Mouse (Mus musculus) stomach, embryonic 14.5 days (tissue): Measurements from ENCODE around the gene Gpr55. TPM values are rescaled to one million over a fixed set of nuclear protein-coding genes. Genes with fewer than 3 reads are reported as not detected.

Experiments used
- ATAC-seq: fragments of 200-750 bp; cut with Nextera tagmentation; 2 replicates; pipeline ENCODE4 v1.8.0; 2017; ENCODE audit warnings: low read depth, moderate TSS enrichment; ENCODE audit not compliant: insufficient number of reproducible peaks, insufficient read depth, low FRiP score
- H3K27ac ChIP-seq: fragments of 300-500 bp; sonication (generic); 2 replicates; pipeline ENCODE4 v1.5.1; 2014; ENCODE audit warnings: mild to moderate bottlenecking, low read length, moderate library complexity, mixed read lengths
- H3K27me3 ChIP-seq: fragments of 300-500 bp; sonication (generic); 2 replicates; pipeline ENCODE4 v1.6.1; 2014; ENCODE audit warnings: low read length, control low read depth, mixed read lengths; ENCODE audit not compliant: control insufficient read depth, insufficient read depth
- H3K36me3 ChIP-seq: fragments of 300-500 bp; sonication (generic); 2 replicates; pipeline ENCODE4 v1.6.1; 2014; ENCODE audit warnings: mild to moderate bottlenecking, control low read depth, low read length, moderate library complexity, mixed read lengths; ENCODE audit not compliant: control insufficient read depth, insufficient read depth
- H3K4me1 ChIP-seq: fragments of 300-500 bp; sonication (generic); 2 replicates; pipeline ENCODE4 v1.6.1; 2014; ENCODE audit warnings: low read length, control low read depth, mixed read lengths; ENCODE audit not compliant: control insufficient read depth, insufficient read depth
- H3K4me2 ChIP-seq: fragments of 300-500 bp; sonication (generic); replicated peaks from 2 replicates; pipeline ENCODE4 v1.6.1; 2014; ENCODE audit warnings: low read depth, low read length, control low read depth
- H3K4me3 ChIP-seq: fragments of 300-500 bp; sonication (generic); 2 replicates; pipeline ENCODE4 v1.5.1; 2014; ENCODE audit warnings: low read depth, low read length, control low read depth
- H3K9ac ChIP-seq: fragments of 300-500 bp; sonication (generic); replicated peaks from 2 replicates; pipeline ENCODE4 v1.6.1; 2014; ENCODE audit warnings: low read depth, mild to moderate bottlenecking, control low read depth, low read length, moderate library complexity, mixed read lengths
- H3K9me3 ChIP-seq: fragments of 300-500 bp; sonication (generic); 2 replicates; pipeline ENCODE4 v1.6.1; 2016; ENCODE audit warnings: low read depth, low read length, control low read depth; ENCODE audit not compliant: control insufficient read depth
- WGBS: fragments of 180-500 bp; shearing (Covaris S2); extraction: QIAGEN DNeasy Blood & Tissue Kit; methylation state at CpG from one replicate; pipeline ENCODE4 v1.1.7; 2014; 5-methylcytosine and 5-hydroxymethylcytosine counted together
- polyA plus RNA-seq: library from polyadenylated mRNA; unstranded; fragments of >200 nt; fragmentation: Nextera tagmentation; extraction: Ambion mirVana; gene quantifications from 2 replicates; pipeline ENCODE4 v1.2.1, GENCODE M21; 2014

Gpr55 gene
- not detected in 2 replicates for polyA plus RNA-seq

DNA sequence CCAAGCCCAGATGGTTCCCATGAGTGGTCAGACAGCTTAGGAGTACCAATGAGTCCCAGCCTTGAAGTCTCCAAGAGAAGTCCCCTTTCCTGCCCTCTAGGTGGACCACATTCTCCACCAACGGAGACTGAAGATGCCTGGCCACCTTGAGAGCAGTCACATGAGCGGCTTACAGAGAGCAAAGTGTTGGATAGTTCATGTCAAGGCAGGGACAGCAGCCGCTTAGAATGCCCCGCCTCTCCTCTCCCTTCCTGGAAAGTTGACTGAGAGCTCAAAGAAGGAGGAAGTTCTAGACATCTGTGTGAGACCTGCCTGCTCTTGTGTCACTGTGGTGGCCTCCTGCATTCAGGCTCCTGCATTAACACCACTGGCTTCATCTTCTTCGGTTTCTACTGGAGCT is at the start of gene Gpr55:
TSS of gene Gpr55 (minus strand) at position 135 of the 400 bp plus-strand sequence.
- no peak within 1 kb of the TSS for H3K9ac ChIP-seq
- H3K4me1 ChIP-seq = no peaks in the 10 kb centered on the region; the same call in 1 of the 2 replicates
- H3K4me2 ChIP-seq = no peak within 1 kb of the TSS
- no peaks in the 10 kb centered on the region for H3K9me3 ChIP-seq
- ATAC-seq = no peak
- no peaks in the 10 kb centered on the region for H3K36me3 ChIP-seq
- H3K27me3 ChIP-seq = no peaks in the 10 kb centered on the region
- no peak within 1 kb of the TSS for H3K27ac ChIP-seq
- WGBS = 64% methylated on average over 5 of the region's 5 CpGs
- H3K4me3 ChIP-seq = no peak within 1 kb of the TSS

DNA sequence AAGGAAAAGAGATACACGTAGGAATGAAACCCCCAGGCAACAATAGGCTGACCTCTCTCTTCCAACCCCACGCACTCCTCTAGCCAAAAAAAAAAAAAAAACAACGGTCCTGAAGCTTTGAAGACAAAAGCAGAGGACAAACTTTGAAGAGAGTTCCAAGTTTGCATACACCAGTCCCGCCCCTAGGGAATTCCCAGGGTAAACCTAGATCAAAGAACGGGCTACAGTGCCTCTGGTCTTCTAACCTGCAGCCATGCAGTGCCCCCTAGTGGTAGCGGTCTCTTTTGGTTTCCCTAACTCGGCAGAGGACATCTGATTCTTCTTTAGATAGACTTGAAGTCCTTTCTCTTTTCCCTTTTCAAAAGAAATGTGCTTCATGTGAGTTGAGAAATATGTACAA is 47.0 kb upstream of the Gpr55 start:
- Histone ChIP-seq H3K9ac (no peak overlapping the region), H3K4me1 (no peaks in the 10 kb centered on the region), H3K27ac (no peak overlapping the region), H3K27me3 (no peaks in the 10 kb centered on the region), H3K9me3 (no peaks in the 10 kb centered on the region), H3K4me2 (no peak overlapping the region; the same call in 1 of the 2 replicates), H3K4me3 (no peak overlapping the region), H3K36me3 (no peaks in the 10 kb centered on the region)
- WGBS = 4% methylated on average over 7 of the region's 7 CpGs
- ATAC-seq = peak; percentile 78

DNA sequence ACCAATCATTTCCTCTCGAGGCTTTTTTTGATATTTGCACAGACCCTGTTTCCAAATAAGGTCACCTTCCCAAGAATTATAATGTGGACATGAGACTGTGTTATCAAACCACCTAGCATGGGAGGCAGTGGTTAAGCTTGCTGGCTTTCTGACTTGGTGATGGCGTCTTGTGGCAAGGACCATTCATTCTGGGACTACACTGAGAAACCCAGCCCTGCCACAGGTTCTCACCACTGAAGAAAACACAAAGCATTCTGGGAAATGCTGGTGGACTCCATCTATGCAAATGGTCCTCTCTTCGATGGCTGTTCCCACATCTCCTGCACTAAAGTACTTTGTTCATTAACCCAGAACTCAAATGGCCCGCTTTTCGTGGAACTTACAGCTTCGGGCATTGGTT is 45.2 kb upstream of the Gpr55 start:
- 90% methylated on average over 6 of the region's 6 CpGs for WGBS
- Histone ChIP-seq H3K4me1 (no peaks in the 10 kb centered on the region), H3K27ac (no peak overlapping the region), H3K9ac (no peak overlapping the region), H3K27me3 (no peaks in the 10 kb centered on the region), H3K4me2 (no peak overlapping the region), H3K36me3 (no peaks in the 10 kb centered on the region), H3K4me3 (no peak overlapping the region), H3K9me3 (no peaks in the 10 kb centered on the region)
- ATAC-seq = no peak

DNA sequence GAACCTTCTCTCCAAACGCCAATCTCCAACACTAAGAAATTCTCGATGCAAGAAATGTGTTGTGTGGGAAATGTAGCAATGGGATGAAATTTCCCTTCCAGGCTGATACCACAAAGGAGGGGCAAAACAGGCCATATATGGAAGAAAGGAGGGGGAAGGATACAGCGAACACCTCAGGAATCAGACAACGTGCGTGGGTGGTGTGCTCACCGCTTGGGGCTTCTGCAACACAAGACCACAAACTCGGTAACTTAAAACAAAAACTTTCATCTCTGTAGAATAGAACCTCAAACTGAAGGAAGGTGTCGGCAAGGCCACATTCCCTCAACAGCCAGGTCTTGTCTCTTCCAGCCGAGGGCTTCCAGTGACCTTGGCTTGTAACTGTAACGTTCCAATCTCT is 44.7 kb upstream of the Gpr55 start:
- Histone ChIP-seq H3K4me3 (no peak overlapping the region), H3K9ac (no peak overlapping the region), H3K36me3 (no peaks in the 10 kb centered on the region), H3K4me1 (no peaks in the 10 kb centered on the region), H3K9me3 (no peaks in the 10 kb centered on the region), H3K27ac (no peak overlapping the region), H3K27me3 (no peaks in the 10 kb centered on the region), H3K4me2 (no peak overlapping the region)
- 86% methylated on average over 10 of the region's 10 CpGs for WGBS
- ATAC-seq = no peak

DNA sequence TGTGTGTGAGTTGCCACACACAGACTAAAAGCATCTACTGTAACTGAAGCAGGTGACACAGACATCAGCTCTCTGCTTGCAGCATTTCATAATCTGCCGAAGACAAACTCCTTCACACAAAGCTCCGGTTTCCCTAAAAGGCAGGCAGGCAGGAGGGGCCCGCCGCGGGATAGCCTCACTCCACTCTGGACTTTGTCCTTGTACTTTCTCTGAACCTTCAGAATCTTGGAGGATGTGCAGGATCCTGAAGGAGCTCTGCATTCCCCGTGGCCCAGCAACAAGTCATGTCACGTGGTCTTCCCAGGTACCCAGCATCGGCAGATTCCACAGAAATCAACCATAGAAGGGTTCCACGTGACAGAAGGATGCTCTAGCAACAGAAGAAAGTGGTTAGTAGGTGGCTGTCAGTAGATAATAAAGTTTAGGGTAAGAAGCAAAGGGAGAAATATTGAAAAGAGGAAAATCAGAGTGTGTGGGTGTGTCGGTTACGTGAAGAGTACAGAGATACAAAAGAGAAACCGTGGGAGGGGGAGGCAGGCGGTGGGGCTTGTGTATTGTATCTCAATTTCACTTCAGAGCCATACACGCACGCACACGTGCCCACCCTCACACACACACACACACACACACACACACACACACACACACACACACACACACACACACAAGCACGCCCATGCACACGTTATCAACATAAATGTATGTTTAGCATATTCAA is 39.2 kb upstream of the Gpr55 start:
- no peaks in the 10 kb centered on the region for H3K4me1 ChIP-seq
- 77% methylated on average over 18 of the region's 18 CpGs for WGBS
- H3K27me3 ChIP-seq = no peaks in the 10 kb centered on the region
- H3K9me3 ChIP-seq = no peaks in the 10 kb centered on the region
- H3K36me3 ChIP-seq = no peaks in the 10 kb centered on the region
- H3K4me3 ChIP-seq = no peak overlapping the region
- no peak overlapping the region for H3K9ac ChIP-seq
- H3K4me2 ChIP-seq = no peak overlapping the region
- no peak overlapping the region for H3K27ac ChIP-seq
- no peak for ATAC-seq

DNA sequence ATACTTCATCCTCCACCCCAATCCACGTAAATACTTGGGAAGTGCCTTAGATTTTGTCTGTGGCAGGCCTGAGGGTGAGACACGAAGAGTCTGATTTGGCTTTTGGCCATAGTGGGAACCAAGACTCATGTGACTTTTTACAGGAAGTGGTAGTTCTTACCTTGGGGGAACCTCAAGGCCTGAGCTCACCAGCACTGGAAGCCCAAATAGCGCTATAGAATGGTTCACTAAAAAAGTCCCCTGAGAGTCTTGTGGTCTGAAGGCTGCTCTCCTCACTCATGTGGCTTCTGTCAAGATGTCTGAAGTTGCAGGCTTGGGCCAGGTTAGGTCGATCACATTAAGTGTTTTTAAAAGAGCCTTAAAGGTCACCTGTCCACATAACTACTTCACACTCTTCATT is 37.2 kb upstream of the Gpr55 start:
- no peak overlapping the region for H3K4me3 ChIP-seq
- no peaks in the 10 kb centered on the region for H3K4me1 ChIP-seq
- no peak overlapping the region for H3K9ac ChIP-seq
- H3K36me3 ChIP-seq = no peaks in the 10 kb centered on the region
- 79% methylated on average over 4 of the region's 4 CpGs for WGBS
- H3K27ac ChIP-seq = no peak overlapping the region
- H3K4me2 ChIP-seq = no peak overlapping the region
- no peaks in the 10 kb centered on the region for H3K27me3 ChIP-seq
- no peak for ATAC-seq
- H3K9me3 ChIP-seq = no peaks in the 10 kb centered on the region

DNA sequence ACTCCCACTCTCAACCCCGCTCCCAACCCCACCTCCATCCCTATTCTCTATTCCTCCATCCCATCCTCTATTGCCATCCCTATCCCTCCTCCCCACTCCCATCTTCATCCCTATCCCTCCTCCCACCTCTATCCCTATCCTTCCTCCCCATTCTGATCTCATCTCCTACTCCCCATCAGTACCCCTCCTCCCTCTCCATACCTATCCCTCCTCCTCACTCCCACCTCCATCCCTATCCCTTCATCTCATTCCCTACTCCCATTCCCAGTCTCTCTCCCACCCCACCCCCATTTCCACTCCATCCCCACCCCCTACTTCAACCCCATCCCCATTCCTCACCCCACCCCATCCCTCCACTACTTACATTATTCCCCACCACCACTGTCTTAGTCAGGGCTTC is 36.4 kb upstream of the Gpr55 start:
- H3K36me3 ChIP-seq = no peaks in the 10 kb centered on the region
- no peak for ATAC-seq
- H3K9me3 ChIP-seq = no peaks in the 10 kb centered on the region
- no peak overlapping the region for H3K27ac ChIP-seq
- no peak overlapping the region for H3K9ac ChIP-seq
- no peak overlapping the region for H3K4me2 ChIP-seq
- WGBS = 89% methylated on average over 1 of the region's 1 CpGs
- no peaks in the 10 kb centered on the region for H3K27me3 ChIP-seq
- no peaks in the 10 kb centered on the region for H3K4me1 ChIP-seq
- H3K4me3 ChIP-seq = no peak overlapping the region

DNA sequence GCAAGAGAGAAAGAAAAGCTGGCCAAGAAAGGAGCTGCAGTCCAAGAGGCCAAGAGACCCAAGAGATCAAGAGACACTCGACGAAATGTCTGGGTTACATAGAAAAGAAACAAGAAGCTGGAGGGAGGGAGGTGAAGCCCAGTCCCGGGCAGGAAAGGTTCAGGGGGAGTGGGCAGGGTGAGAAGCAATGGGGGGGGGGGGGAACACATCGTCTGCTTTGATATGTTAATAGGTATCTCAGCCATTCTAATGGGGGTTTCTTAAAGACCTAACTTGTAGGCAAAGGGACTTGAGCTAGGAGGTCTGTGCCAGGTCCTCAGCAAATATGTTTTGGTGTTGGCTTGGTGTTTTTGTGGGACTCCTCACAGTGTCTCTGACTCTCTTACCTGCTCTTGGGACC is 32.7 kb upstream of the Gpr55 start:
- H3K9me3 ChIP-seq = no peaks in the 10 kb centered on the region
- 67% methylated on average over 4 of the region's 4 CpGs for WGBS
- H3K4me3 ChIP-seq = no peak overlapping the region
- H3K4me2 ChIP-seq = no peak overlapping the region
- no peak for ATAC-seq
- H3K4me1 ChIP-seq = no peaks in the 10 kb centered on the region
- no peak overlapping the region for H3K9ac ChIP-seq
- H3K27me3 ChIP-seq = no peaks in the 10 kb centered on the region
- no peaks in the 10 kb centered on the region for H3K36me3 ChIP-seq
- H3K27ac ChIP-seq = no peak overlapping the region

DNA sequence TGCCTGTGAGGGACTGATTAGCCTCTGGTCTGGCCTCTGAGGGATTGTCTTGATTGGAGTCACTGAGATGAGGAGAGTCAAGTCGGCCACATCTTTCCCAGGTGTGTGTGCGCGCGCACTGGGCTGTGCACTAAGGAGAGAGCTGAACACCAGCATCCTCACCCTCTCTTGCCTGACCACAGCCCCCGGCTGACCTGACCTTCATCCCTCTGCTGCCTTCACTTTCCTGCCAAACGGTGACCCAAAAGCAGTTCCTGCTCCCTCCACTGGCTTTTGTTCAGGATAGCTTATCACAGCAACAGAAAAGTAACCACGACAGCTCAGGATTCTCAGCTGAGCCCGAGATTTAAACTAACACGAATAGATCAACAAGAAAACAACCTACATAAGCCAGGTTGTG is 31.4 kb upstream of the Gpr55 start:
- no peaks in the 10 kb centered on the region for H3K27me3 ChIP-seq
- no peak overlapping the region for H3K4me3 ChIP-seq
- H3K27ac ChIP-seq = no peak overlapping the region
- no peaks in the 10 kb centered on the region for H3K9me3 ChIP-seq
- no peaks in the 10 kb centered on the region for H3K4me1 ChIP-seq
- no peak for ATAC-seq
- no peaks in the 10 kb centered on the region for H3K36me3 ChIP-seq
- no peak overlapping the region for H3K4me2 ChIP-seq
- WGBS = 72% methylated on average over 9 of the region's 9 CpGs
- H3K9ac ChIP-seq = no peak overlapping the region
